Mouse (Mus musculus): ENCODE data around the gene Rbms2.

Gene Rbms2

DNA sequence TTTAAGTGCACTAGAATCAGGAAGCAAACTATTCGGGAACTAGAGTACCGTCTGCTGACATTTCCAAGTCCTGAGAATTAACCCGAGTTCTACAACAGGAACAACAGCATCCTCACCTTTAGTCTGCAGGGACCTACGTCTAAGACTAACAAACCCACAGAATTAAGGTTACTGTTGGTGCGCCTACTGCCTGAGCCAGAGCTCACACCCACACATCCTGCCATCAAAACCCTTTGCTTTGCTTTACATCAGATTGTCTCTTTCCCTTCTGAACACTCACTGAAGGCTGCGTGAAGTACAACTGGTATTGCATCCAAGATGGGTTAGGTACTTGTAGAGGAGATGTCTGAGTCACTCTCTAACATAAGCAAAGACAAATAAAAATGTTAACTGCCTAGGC is 44.7 kb downstream of the Rbms2 start:
- DNase-seq (ENCODE audit: low spot score) = no peak

DNA sequence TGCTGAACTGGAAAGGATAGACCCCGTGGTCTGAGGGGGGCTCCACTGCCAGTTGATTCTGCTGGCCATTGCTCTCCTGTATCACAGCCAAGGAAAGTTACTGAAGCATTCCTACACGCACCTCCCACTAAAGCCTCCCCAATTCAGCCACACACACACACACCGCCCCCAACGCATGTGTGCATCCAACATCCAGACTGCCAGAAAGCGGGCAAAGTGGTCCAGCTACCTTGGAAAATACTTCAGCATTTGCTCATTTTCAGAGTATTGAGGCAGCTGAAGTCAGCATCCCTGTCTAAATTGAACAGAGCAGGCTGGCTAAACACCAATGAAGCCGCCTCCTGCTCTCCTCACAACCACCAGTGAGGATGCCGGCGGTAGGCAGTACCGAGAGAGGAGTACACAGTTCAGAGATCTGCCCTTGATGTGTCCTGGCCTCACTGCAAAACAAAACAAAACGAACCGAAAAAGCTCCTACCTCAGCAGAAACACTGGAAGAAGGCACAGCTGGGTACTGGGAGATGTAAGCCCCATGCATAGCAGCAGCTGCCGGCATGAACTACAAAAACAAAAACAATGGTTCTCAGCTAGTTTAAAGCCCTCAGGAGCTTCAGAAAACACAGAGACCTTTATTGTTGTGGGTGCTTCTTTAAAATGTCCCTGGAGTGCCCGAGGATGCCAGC is 46.3 kb downstream of the Rbms2 start:
- no peak for DNase-seq (ENCODE audit: low spot score)

GRCm38 (mm10) chr10:128131812-128132211 is 48.3 kb downstream of the Rbms2 start:
- DNase-seq (ENCODE audit: low spot score) = no peak

DNA sequence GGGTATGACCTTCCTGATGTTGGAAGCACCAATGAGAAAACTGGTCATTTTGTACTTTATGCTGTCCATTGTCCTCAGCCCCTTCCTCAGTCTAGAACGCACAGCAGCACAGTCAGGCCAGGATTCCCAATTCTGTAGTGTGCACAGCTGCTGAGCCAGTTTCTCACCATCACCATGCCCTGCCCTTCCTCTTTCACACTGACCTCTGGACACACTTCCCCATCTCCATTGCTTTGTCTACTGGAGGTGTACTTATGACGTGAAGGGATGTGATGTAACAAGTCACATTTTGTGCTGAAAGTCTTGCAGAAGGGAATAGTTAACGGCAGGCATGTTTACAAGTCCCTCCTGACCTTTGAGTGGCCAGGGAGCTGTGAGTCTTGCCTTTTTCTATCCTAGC is 48.8 kb downstream of the Rbms2 start:
- DNase-seq (ENCODE audit: low spot score) = no peak

DNA sequence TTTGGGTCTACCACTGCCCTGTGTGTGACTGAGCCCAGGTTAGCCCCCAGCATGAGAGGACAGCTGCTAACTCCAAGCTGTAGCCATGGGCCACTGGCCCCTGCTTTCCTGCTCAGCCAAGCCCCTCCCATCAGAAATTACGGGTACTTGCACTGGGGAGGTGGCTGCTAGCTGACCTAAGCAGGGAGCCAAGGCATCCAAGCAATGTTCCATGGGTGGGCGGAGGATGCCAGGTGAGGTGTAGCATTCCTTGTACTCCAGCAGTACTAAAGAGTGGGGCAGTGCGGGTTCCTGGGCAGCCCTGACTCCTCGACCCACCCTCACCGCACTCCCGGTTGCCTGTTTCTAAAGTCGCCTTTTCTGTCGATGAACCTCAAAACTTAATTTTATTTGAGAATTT is 52.0 kb downstream of the Rbms2 start:
- no peak for DNase-seq (ENCODE audit: low spot score)

DNA sequence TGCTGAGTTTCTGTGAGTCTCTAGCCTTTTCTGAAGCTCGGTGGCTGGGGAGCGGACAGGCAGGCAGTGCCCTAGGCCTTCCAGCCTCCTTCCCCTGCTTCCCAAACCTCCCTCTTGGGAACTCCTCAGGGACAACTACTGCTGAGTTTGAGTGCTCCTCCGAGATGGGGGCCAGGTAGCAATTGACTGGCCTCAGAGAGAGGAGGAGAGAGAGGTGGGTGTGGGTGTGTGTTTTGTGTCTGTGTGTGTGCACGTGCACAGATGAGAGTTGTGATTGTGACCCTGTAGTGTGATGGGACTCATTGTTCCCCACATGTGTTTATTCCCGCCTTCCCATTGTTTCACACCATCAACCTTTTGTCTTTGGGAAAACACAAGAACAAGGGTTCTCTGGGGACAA is 52.6 kb downstream of the Rbms2 start:
- DNase-seq (ENCODE audit: low spot score) = no peak

- no peak for DNase-seq (ENCODE audit: low spot score)
Measured at GRCm38 (mm10) chr10:128125951-128126350, 54.1 kb downstream of the Rbms2 start.

DNA sequence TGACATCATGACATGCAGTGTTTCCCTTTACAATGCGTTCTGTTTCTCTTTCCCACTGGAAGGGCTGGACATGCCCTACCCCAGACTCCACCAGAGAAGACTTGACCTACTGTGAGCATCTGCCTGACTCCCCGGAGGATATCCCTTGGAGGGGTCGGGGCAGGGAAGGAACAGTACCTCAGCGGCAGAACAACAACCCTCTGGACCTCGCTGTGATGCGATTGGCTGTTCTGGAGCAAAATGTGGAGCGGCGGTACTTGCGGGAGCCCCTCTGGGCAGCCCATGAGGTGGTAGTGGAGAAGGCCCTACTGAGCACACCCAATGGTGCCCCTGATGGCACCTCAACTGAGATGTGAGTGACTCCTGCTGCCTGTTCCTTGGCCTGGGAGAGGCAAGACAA is 55.3 kb downstream of the Rbms2 start:
- DNase-seq (ENCODE audit: low spot score) = no peak

DNA sequence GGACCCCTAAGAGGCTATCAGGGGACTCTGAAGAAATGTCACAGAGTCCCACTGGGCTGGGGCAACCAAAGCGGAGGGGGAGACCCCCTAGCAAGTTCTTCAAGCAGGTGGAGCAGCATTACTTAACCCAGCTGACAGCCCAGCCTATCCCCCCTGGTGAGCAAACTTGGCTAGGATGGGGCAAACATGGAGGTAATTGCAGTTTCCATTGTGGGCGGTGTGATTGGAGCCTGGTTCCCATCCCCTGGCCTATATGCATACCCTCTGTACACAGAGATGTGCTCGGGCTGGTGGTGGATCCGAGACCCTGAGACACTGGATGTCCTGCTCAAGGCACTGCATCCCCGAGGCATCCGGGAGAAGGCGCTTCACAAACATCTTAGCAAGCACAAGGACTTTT is 56.3 kb downstream of the Rbms2 start:
- DNase-seq (ENCODE audit: low spot score) = no peak

DNA sequence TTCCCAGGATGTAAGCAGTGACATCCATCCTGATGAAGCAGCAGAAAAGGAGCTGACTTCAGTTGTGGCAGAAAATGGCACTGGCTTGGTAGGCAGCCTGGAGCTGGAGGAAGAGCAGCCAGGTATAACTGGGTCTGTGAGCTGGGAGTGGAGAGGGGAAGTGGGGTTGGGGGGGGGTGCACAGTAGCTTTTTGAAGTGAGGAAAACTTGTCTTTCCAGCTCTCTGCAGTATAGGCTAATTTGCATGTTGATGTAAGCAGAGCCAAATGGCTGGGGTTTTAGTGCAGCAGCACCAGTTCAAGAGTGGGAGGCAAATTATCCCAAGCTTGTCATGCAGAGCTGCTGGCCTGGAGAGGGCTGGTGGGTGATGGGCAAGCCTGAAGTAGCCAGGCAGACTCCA is 68.9 kb downstream of the Rbms2 start:
- no peak for DNase-seq (ENCODE audit: low spot score)

DNA sequence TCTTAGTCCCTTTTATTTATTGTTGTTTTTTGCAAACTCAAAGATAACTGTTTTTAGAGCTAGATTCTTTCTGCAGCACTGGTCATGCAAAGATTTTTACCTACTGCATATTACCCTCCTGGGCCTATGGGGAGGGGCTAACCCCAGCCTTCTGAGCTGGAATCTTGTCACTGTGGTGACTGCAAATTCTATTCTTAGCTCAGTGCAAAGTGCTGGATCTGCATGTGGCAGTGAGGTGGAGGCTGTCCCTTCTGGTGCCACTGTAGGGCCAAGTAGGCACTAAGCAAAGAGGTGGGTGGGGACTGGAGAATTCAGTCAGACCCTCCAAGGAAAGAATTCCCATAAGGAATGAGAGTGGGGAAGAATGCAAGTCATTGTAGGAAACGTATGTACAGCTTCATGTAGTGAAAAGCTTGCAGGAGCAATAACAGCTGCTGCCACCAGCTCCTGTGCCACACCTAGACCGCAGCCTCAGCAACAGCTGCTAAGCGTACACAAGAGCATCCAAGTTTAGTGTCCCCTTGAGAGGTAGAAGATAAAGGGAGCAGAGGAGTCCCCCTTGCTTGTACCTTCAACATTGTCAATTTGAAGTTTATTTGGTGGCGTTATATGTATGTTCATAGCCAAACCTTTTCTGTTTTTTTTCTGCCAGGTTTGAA is 69.9 kb downstream of the Rbms2 start:
- no peak for DNase-seq (ENCODE audit: low spot score)

DNA sequence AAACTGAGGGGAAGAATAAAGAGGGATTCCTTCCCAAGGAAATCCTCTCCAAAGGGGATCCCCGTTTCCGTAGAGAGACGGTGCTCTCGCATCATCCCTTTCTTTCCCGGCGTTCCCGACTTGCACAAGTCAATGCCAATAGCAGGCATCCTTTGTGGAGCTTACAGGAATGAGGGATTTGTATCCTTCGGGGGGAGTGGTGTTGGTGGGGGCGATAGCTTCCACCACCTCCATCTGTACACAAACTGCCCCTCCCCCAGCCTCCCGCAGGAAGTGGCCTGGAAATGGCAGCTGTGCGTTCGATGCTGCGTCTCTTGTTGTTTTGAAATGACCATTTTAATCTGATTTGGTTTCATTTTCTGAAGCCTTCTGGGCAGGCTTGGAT is 82.5 kb downstream of the Rbms2 start:
- no peak for DNase-seq (ENCODE audit: low spot score)

DNA sequence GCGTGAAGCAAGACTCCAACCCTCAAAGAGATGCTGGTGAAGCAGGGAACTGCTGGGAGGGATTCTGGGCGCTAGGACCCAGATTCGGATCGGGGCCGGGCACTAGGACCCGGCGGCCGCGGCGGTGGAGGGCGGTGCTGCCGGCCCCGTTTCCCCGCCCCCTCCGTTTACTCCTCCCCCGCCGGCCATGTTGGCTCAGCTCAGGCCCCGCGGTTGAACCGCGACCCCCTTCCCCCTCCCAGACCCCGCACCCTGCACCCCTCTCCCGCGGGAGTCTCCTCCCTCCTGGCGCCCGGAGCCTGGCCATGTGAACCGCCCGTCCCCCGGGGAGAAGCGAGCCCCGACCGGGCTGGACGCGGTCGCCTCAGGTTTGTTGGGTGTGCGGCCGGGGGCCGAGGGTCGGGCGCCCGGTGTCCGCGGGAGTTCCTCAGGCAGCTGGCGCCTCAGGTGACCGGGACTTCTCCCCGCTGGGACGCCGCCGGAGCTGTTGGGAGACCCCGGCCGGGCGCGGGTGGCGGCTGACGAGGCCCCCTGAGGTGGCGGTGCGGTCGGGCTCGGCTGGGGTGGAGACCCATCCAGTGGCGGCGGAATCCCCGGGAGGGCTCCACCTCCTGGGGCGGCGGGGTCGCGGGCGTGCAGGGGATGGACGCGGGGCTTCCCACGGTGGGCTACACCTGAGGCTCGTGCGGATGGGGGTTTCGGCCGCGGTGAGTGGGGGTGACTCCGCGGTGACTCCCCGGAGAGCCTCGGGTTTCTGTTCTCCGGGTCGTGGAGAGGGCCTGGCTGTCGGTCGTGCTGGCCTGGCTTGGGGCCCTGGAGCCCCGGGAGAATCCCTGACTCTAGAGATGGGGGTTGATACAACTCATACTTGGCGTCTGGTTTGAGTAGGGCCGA is 83.2 kb downstream of the Rbms2 start:
- DNase-seq (ENCODE audit: low spot score) = peak; percentile 36

- DNase-seq (ENCODE audit: low spot score) = no peak
Measured at GRCm38 (mm10) chr10:128096313-128096692, 83.8 kb downstream of the Rbms2 start.

- DNase-seq (ENCODE audit: low spot score) = no peak
Measured at GRCm38 (mm10) chr10:128095003-128095636, 85.0 kb downstream of the Rbms2 start.

DNA sequence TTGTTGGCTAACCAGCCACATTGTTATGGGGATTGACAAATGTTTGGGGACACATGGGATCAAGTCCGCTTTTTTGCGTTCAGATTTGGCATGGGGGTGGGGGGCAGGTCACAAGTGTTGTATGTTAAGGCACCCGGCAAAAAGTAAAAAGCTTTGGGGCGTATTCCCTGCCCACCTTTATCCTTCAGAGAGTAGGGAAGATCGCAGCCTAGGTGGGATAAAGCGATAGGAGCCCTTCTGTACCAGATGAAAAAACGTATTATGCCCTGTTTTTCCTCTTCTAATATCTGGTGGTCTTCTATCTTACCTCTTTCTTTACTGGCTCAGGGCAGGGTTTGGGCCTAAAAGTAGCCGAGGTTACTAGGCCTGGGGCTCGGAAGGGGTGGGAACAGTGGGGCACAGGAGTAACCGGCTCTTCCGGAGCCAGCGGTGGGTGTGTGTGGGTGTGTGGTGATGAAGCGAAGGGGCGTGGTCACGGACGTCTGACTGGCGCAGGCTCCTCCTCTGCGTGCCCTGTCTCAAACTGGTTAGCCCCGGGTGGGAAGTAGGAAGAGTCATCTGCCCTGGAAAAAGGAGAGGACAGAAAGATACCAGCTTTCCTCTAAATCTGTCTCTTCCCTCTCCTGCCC is 85.6 kb downstream of the Rbms2 start:
- peak; percentile 46 for DNase-seq (ENCODE audit: low spot score)

DNA sequence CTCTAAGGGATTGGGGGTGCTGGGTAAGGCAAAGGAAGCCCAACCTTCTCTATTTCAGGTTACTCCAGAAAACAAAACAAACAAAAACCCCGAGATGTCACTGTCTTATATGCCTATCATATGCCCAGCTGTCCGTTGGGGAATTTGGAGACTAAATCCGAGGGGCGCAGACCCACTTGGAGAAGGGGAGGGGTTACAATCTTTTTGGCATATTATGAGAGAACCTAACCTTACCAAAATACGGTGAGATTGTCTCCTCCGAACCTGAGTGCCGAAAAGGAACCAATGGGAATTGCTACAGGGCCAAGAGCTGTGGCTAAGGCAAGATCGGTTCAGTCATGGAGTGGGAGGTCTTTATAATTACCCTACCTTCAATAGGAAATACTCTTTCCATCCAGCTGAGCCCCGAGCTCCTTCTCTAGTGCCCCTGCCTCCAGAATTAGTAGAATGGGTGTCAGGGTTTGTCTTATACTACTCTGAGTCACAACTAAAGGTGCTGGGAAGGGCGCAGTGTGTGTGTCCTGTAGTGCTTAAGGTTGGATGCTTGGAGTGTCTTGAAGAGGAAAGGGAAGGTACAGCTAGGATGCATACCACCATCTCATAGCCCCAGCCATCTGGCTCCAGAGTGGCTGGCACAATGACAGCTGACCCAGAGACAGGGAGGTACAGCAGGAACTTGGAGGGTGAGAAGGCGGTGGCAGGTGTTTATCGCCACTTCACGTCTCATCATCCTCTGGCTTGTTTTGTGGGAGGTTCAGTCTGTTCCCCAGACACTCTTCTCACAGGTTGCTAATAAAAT is 86.4 kb downstream of the Rbms2 start:
- no peak for DNase-seq (ENCODE audit: low spot score)

- peak; percentile 43 for DNase-seq (ENCODE audit: low spot score)
Measured at GRCm38 (mm10) chr10:128092506-128093495, 87.3 kb downstream of the Rbms2 start.

GRCm38 (mm10) chr10:128091564-128092505 is 88.3 kb downstream of the Rbms2 start, which contains the start of gene Baz2a:
Gene Baz2a (plus strand): TSS chr10:128091577.
- DNase-seq (ENCODE audit: low spot score) = no peak
